Mouse (Mus musculus): Measurements from ENCODE around the gene Rasl10a.
A peak's percentile ranks its signal among the peaks of the same experiment; 100 is the strongest.

Gene Rasl10a

DNA sequence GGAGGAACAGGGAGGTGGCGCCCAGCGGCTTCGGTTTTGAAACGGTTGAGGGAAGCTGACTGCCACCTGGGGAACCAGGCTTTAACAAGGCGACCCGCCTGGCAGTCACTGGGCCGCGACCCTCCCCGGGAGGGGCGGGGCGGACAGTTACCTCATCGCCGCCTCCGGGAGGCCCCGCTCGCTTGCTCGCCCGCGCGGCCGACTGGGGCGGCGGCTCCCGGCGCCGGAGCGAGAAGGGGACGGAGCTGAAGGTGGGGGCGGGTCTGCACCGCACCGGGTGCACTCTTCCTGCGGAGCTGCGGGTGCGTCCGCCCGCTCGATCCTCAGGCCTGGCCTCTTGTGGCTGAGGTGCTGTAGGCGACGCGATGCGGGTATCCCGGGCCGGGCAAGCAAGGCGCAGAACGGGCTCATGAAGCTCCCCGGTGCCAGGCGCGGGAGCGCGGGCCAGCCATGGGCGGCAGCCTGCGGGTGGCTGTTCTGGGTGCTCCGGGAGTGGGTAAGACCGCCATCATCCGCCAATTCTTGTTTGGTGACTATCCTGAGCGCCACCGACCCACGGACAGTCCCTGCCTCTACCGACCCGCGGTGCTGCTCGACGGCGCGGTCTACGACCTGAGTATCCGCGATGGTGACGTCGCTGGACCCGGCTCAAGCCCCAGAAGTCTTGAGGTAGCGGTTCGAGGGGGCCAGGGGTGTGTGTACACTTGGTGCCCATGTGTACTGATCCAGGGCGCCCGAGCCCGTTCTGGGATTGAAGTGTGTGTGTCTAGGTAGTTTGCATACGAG is at the start of gene Rasl10a:
Rasl10a (plus strand) TSS at position 273 of the 786 bp plus-strand sequence.
- peak; percentile 50 for DNase-seq

DNA sequence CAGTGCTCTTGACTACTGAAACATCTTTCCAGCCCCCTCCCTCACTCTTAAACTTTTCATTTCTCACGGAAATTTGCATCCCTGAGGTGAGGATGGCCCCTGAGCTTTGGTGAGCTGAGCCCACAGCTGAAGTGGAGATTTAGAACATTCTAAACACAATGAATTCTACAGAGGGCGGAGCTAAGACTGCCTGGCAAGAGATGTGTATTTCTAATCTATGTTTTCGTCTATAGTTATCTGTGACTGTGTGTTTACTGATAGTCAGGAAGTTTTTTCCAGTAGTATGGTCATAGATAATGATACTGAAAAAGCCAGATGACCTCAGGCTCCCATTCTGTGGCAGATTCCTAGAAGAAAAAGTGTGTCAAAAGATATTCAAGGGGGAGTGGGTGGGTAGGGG is 49.1 kb upstream of the Rasl10a start:
- no peak for DNase-seq

DNA sequence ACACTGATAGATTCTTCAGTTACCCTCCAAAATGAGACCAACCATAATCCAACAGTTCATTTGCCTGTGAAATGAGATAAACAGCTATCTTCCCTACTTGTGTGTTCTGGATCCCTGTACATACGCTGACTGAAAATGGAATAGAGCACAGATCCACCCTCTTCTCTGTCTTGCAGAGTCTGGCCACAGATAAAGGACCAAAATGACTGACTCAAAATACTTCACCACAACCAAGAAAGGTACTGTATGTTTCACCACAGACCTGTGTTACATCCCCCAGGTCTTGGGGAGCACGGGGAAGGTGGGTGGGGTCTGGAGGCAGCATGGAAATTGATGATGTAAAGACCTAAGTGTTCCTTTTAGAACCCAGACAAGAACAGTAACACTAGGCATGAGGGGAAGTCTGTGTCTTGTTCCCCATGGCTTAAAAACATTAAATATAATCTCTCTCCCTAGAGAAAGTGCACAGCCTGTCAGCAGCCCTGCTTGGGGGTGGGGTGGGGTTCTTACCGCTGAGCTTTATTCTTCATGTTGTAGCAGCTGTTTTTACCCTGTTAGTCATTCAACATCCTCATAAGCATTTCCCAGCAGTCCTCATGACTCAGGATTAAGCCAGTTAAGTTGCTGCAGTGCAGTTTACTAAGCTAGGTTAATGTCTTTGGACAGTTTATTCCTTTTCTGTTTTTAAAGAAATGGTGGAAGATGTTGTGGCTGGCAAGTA is 48.4 kb upstream of the Rasl10a start:
- DNase-seq, result no peak

DNA sequence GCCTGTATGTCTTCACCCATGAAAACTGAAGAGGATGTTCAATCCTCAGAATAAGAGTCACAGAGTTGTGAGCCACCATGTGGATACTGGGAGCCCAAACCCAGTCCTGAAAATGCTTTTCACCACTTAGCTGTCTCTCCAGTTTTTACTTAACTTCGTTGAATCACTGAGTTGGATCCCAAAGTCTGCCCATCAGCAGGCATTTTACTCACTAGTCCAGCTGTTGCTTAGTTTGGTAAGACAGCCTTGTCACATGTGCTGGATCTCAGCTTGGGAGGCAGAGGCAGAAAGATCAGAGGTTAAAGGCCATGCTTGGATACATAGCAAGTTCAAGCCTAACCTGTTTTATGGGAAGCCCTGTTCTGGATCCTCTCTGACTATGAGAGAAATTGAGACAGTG is 47.7 kb upstream of the Rasl10a start:
- DNase-seq, result no peak

DNA sequence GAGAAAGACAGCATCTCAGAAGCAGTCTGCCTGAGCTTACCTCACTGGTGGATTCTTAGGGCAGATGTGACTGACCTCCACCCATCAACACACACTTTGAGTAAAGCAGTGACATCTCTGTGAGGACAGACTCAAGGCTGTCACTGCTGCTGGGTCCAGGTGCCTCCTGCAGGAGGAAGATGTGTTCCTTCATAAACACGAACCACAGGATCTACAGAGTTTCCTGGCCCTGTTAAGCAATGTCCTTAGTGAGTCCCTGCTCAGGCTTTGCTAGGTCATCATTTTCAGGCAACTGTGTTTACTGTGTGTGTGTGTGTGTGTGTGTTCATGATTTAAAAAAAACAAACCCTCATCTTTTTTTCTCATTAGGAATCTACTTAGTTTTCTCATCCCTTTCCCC is 46.4 kb upstream of the Rasl10a start:
- DNase-seq, result no peak

DNA sequence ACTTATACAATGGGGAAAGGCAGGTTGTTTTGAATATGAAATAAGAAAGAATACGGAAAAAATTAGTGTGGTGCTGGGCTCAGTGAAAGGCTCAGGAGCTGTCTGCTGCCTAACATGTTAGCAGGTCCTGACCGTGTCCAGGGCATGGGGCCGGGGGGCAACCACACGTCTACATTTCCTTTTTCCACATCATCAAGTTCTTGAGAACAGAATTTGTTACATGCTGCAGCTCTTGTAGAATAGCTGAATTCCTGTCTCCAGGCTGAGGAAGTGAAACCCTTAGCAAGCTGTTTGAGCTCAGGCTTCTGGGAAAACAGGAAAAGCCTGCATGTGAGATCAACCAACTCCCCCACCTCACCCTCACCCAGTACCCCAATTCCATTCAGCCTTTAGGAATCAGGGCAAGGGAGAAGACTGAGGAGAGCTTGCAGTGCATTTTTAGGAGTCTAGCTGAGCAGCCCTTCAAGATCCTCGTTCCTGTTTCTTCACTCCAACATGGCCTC is 45.7 kb upstream of the Rasl10a start:
- DNase-seq, result no peak

DNA sequence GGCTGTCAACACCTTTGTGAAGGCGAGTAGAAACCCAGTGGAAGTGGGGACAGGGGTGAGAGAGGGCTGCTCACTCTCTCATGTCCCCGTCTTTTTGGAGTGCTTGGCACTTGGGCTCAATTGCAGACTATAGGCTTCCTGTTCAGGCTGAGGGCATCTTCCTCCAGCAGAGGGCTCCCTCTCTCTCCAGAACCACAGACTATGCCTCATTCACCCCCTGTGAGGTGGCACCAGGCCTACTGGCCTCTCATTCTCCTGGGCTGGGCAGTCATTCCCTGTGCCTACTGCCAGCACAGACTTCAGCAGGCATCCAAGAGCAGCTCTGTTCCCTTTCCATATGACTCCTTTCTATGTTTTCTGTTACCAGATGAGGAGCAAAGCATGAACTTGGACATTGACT is 42.2 kb upstream of the Rasl10a start:
- DNase-seq, result peak; percentile 63

DNA sequence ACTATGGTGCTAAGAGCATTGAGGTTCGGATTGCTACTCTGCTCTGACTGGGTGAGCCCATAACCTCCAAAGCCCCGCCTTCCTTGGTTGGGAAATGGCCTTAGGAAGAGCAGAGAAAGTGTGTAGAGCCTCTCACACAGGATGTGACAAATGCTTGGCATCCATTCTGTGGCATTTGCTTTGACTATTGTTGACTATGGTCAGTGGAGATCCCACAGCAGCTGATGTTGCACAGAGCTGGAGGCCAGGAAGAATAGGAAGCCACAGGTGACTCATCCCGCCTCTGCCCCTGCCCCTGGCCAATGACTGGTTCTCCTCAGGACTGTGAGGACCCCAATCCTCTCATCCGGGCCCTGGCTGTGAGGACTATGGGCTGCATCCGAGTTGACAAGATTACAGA is 41.6 kb upstream of the Rasl10a start:
- no peak for DNase-seq

DNA sequence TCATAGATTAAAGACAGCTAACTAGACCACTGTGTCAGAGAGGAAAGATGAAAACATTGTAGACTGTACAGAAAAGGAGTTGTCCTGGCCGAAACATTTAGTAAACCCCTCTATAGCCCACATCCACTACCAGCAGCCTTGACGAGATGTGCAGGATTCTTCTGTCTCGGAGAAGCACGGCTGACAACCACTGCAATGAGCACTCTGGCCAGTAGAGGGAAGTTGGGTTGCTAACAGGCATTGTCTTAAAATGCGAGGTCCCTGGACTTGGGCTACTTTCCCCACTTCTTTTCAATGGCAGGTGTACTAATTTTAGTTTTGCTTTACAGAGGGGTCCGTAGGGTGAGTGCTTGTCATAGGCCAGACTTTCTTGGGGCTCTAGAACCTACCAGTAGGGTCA is 40.4 kb upstream of the Rasl10a start:
- peak; percentile 53 for DNase-seq

DNA sequence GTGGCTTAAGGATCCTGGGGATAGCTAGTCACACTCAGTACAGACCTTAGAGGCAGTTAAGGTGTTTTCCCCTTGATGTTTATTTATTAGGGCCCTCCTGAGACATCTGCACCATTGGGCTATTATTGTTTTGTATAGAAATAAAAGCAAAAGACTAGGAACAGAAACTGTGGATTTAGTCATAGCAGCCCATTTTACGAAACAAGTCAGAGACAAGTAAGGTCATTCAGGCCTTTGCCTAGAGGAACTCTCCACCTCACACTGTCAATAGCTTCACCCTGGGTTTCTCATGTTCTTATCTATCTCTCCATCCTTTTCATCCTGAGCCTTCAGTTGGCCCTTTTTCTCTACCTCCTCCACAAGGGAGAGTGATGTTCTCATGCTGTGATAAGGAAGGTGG is 32.8 kb upstream of the Rasl10a start:
- no peak for DNase-seq

DNA sequence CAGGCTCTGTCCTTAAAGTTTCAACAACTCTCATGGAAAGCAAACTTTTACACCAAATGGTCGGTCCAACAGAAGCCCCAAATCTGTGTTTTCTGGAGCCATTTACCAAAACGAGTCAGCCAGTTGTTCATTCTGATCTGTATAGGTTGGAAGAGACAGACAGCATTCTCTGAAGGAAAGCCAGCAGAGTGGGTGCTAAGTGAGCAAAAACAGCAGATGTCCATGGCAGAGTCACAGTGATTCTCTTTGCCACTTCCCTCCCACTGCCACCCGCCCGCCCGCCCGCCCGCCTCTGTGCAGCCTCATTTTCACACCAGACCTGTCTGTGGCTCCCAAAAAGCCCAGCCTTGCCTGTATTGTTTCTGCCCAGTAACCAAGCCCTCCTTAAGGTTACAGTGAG is 29.7 kb upstream of the Rasl10a start:
- no peak for DNase-seq

DNA sequence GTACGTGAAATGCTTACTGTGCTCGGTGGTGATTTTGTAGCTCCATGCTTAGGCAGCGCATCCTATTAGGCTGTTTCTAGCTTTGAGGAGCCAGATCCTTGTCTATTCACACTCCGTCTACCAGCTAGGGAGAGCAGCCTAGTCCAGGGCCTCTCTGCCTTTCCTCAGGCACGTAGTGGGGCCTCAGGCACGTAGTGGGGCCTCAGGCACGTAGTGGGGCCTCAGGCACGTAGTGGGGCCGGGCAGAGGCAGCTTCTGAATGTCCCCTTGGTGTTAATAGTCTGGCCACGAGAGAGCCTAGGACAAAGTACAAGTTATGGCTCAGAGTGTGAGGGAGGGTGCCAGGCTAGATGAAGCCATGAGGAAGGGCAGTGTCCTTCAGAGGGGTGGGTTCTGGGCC is 25.2 kb upstream of the Rasl10a start:
- DNase-seq, result no peak

DNA sequence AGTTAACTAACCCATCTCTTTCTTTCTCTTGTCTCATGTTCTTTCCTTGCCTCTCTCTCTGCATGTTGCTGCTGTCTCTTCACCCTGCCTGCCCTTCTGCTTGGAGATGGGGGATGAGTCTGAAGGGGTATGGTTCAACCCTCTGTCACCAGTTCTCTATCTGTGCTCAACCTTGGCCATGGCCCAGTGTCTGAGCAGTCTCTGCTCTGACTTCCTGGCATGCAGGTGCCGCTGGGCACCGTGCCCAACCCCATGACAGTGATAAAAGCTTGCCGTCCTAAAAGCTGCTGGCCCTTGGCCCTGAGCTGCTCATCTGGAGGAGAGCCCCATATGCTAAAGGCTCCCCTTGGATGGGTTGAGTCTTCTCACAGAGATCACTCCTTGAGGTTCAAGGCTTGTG is 24.8 kb upstream of the Rasl10a start:
- DNase-seq, result no peak

DNA sequence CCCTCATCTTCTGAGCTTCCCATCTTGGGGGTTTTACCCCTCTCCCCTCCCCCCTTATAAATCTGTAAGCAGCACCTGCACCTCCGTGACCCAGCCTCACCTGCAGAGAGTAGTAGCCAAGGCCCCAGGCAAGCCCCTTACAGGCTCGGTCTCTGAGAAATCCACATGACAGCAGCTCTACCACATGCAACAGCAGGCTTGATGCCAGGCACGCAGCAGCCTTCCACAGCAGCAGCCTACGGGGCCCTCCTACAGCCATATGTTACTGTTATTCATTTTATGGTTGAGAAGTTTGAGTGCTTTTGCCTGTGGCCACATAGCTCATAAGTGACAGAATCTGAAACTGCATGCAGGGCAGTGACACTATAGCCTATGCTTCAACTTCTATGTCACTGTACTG is 22.5 kb upstream of the Rasl10a start:
- peak; percentile 75 for DNase-seq

DNA sequence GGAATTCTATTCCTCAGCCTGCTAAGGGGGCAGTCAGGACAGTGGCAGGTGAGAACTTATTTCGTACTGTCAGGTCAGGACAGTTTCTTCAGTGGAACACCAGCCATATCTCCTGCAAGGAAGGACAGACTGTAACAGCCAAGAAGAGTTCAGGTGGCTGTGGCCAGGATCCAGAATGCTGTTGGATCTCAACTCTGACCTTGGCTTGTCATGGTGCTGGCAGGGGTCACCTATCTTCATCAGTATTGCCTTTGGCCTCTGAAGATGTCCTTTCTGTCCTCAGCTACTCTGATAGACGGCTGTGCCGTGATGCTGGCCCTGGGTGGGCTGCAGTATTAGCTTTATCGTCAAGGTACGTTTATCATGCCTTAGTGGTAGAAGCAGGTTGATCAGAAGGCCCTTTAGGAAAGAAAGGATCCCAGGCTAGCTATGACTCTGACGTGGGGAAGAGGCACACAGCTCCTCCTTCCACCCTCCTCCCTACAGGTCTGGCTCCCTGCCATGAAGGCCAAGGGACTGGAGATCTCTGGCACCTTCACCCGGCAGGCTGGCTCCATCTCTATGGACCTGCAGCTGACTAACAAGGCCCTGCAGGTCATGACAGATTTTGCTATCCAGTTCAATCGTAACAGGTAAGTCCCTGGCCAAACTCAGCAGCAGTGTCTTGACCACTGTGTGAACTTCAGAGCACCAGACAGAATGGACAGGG is 20.6 kb upstream of the Rasl10a start:
- DNase-seq, result no peak

DNA sequence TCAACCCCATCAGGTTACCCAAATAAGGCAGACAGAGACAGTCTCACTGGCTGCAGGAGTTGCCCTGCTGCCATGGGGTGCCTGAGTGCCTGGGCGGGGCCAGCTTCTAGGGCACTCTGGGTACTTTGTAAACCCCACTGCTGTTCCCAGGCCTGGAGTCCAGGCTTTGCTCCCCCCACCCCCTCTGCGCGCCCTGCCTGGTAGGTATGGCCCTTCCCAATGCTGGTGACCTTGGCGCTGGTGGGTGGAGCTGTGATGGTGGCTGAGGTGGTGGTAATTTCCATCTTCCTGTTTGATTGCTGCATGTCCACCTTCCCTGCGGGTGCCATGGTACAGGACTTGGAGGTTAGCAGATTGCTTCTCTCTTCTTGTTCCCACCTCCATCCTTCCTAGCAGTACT is 17.3 kb upstream of the Rasl10a start:
- no peak for DNase-seq

DNA sequence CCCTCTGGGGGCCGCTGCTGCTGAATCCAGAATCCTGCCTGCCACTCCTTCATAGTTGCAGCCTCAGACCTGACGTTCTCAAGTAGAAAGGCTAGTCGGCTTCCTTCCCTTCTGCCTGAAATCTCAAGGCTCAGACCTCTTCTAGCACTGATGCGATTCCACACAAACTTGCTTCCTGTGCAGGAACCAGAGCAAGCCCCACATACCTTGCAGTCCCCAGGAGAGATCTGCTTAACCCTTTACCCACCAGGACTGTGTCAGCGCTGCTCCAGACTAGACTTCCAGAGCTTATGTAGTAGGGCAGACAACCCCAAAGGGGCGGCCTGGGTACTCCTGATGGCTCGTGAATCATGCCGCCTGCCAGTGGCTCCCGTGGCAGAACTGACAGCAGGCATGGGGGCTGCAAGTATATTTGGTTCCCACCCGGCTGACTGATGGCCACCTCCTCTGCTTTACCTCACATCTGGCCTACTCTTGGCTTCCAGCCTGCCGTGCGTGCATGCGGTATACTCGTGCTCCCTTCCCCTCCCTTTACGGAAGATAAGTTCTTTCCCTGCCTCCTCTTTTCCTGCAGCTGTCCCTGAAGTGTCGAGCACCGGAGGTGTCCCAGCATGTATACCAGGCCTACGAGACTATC is 16.7 kb upstream of the Rasl10a start:
- peak; percentile 69 for DNase-seq

DNA sequence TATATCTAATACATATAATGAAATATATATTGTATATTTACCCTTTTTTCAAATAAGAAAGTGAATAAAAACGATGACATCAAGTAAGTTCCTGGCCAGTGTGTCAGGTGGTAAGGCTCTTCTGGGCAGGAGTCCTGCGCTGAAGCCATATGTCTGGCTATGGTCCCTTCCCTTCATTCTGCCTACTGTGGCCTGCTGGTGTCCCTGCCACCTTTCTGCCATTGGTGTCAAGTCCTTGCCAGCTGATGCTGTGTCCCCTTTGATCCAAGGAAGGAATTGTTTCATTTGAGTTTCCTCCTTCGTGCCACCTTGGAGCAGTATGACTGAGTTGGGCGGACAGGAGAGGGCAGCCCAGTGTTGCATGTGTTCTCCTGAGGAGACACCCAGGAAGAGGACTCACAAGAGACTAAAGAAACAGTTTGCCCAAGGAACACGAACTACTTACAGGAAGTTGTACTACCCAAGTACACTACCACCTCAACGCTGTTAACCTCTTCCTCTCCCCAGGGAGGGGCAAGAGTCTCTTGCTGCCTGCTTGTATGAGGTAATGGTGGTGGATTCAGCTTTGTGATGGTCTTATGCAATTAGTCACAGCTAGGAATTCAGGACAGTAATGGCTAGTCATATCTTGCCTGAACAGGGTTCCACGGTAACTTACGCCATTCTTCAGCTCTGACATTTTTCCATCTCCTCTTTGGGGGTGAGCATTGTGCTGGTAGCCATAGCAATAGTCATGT is 15.1 kb upstream of the Rasl10a start:
- DNase-seq, result no peak

DNA sequence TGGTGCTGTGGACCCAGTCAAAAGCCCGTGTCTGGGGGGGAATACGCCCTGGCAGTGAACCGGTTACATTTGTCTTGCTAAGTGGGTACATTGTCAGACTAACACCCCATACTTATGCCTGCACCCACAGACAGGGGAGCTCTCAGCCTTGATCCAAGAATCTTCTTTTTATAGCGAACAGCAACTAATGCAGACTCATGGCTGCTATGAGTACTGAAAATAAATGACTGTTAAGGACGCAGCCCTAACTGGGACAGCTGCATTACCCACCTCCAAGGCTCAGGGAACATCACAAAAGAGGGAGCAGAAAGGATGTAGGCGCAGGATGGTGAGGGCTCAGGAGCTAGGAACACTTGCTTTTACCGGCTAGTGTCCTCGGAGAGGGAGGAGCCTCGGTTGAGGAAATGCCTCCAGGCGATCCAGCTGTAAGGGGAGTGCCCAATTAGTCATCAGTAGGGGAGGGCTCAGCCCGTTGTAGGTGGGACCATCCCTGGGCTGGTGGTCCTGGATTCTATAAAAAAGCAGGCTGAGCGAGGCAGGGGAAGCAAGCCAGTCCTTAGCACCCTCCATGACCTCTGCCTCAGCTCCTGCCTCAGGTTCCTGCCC is 11.5 kb upstream of the Rasl10a start:
- no peak for DNase-seq

DNA sequence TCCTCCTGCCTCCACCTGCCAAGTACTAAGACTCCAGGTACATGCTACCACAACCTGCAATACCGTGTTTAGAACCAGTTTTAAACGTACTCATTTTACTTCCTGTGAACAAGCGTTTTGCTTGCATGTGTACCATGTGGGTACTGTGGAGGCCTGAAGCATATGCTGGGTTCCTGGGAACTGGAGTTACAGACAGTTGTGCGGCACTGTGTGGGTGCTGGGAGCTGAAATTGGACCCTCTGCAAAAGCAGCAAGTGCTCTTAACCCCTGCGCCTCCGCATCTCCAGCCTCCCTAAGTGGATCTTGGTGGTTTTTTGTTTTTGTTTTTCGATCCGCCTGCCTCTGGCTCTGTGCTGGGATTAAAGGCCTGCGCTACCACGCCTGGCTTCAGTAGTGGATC is 6.3 kb upstream of the Rasl10a start:
- no peak for DNase-seq

DNA sequence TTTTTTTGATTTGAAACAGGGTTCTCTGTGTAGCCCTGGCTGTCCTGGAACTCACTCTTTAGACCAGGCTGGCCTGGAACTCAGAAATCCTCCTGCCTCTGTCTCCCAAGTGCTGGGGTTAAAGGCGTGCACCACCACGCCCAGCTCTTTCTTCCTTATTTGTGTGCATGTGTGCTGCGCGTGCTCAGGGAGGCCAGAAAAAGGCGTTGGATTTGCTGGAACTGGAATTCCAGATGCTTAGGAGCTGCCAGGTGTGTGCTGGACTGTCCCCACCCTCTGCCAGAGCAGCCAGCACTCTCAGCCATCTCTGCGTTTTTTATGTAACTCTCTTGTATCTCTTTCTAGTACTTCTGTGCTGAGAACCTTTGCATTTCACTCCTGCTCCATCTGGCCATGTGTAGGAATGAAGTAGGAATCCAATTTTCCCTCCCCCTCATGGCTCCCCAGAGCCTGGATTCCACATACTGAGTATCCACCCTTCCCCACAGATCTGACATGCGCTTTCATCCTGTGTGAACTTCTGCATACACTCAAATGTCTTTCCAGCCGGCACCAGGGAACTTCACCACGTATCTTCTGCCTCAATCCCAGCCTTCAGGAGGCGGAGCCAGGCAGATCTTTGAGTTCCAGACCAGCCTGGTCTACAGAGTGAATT is 5.6 kb upstream of the Rasl10a start:
- no peak for DNase-seq

DNA sequence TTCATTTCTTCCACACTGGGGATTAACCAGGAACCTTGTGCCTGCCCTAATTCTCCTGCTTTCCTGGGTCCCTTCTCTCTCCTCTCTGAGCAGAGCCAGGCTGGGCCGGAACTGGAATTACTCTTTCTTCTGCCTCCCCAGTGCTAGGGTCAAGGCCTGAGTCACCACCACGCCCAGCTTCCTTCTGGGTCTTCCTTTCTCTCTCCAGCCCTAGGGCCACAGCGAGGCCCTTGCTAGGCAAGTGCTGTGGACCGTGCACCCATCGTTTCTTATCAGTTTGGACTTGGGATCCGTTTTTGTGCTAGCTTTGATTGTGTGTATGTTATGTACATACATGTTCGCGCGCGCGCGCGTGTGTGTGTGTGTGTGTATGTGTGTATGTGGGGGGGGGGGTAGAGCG is 3.8 kb upstream of the Rasl10a start:
- no peak for DNase-seq
